Mouse (Mus musculus): ENCODE data around the gene Fnbp1. TPM values are rescaled to one million over a fixed set of nuclear protein-coding genes. Genes with fewer than 3 reads are reported as not detected.

Fnbp1 gene
- total RNA-seq, 2 experiments from 2014 or later, result 111 to 130 TPM

GRCm38 (mm10) chr2:31151892-31152812 is 10.3 kb upstream of the Fnbp1 start, which contains the start of gene Gpr107:
Gene Gpr107 (plus strand): TSS chr2:31152316.
- DNase-seq (ENCODE audit: low spot score in 2 of 2), result peak; percentile 70 to 85

- no peak for DNase-seq (ENCODE audit: low spot score in 2 of 2)
Measured at GRCm38 (mm10) chr2:31150762-31151161, 9.0 kb upstream of the Fnbp1 start.

- no peak for DNase-seq (ENCODE audit: low spot score in 2 of 2)
Measured at GRCm38 (mm10) chr2:31147054-31147453, 5.2 kb upstream of the Fnbp1 start.

GRCm38 (mm10) chr2:31144901-31145300 is 3.1 kb upstream of the Fnbp1 start:
- DNase-seq (ENCODE audit: low spot score in 2 of 2), result no peak

GRCm38 (mm10) chr2:31143768-31144695 is 2.2 kb upstream of the Fnbp1 start:
- no peak for DNase-seq (ENCODE audit: low spot score in 2 of 2)

GRCm38 (mm10) chr2:31143326-31143725 is 1.5 kb upstream of the Fnbp1 start:
- DNase-seq (ENCODE audit: low spot score in 2 of 2), result no peak

GRCm38 (mm10) chr2:31142505-31142904 is 697 bp upstream of the Fnbp1 start:
- peak in 1 of 2 experiments; percentile 24 for DNase-seq (ENCODE audit: low spot score in 2 of 2)

GRCm38 (mm10) chr2:31141074-31141866 is 538 bp downstream of the Fnbp1 start:
- DNase-seq (ENCODE audit: low spot score in 2 of 2), result peak in 1 of 2 experiments; percentile 31

- DNase-seq (ENCODE audit: low spot score in 2 of 2), result peak in 1 of 2 experiments; percentile 33
Measured at GRCm38 (mm10) chr2:31140772-31141073, 1.1 kb downstream of the Fnbp1 start.

GRCm38 (mm10) chr2:31139991-31140771 is 1.6 kb downstream of the Fnbp1 start:
- no peak for DNase-seq (ENCODE audit: low spot score in 2 of 2)

GRCm38 (mm10) chr2:31139174-31139632 is 2.6 kb downstream of the Fnbp1 start:
- no peak for DNase-seq (ENCODE audit: low spot score in 2 of 2)

- DNase-seq (ENCODE audit: low spot score in 2 of 2), result peak in 1 of 2 experiments; percentile 31
Measured at GRCm38 (mm10) chr2:31137018-31137590, 4.7 kb downstream of the Fnbp1 start.

- no peak for DNase-seq (ENCODE audit: low spot score in 2 of 2)
Measured at GRCm38 (mm10) chr2:31136338-31136737, 5.5 kb downstream of the Fnbp1 start.

- no peak for DNase-seq (ENCODE audit: low spot score in 2 of 2)
Measured at GRCm38 (mm10) chr2:31135512-31135931, 6.3 kb downstream of the Fnbp1 start.

- DNase-seq (ENCODE audit: low spot score in 2 of 2), result no peak
Measured at GRCm38 (mm10) chr2:31133981-31134380, 7.8 kb downstream of the Fnbp1 start.

GRCm38 (mm10) chr2:31132682-31133081 is 9.1 kb downstream of the Fnbp1 start:
- no peak for DNase-seq (ENCODE audit: low spot score in 2 of 2)

GRCm38 (mm10) chr2:31130815-31131299 is 11.0 kb downstream of the Fnbp1 start:
- no peak for DNase-seq (ENCODE audit: low spot score in 2 of 2)

GRCm38 (mm10) chr2:31129742-31130518 is 11.9 kb downstream of the Fnbp1 start:
- no peak for DNase-seq (ENCODE audit: low spot score in 2 of 2)

- no peak for DNase-seq (ENCODE audit: low spot score in 2 of 2)
Measured at GRCm38 (mm10) chr2:31127899-31128298, 13.9 kb downstream of the Fnbp1 start.

All from layer of hippocampus, adult 18-20 months (tissue).